Mouse (Mus musculus) ES-Bruce4 (cell line): ENCODE data around the gene Atp6v0d1.
"Not testable (repeated sequence)": the region's sequence is repeated elsewhere in the genome, so short reads cannot be mapped to it uniquely, and the experiment has no call there.

Experiments
- CTCF ChIP-seq: IDR thresholded peaks from one replicate; pipeline ENCODE4 v1.8.1; 2011; ENCODE audit warnings: low read depth, low read length
- POLR2A ChIP-seq: IDR thresholded peaks from one replicate; pipeline ENCODE4 v1.8.1; 2011; ENCODE audit warnings: low read length; ENCODE audit not compliant: insufficient read depth

DNA sequence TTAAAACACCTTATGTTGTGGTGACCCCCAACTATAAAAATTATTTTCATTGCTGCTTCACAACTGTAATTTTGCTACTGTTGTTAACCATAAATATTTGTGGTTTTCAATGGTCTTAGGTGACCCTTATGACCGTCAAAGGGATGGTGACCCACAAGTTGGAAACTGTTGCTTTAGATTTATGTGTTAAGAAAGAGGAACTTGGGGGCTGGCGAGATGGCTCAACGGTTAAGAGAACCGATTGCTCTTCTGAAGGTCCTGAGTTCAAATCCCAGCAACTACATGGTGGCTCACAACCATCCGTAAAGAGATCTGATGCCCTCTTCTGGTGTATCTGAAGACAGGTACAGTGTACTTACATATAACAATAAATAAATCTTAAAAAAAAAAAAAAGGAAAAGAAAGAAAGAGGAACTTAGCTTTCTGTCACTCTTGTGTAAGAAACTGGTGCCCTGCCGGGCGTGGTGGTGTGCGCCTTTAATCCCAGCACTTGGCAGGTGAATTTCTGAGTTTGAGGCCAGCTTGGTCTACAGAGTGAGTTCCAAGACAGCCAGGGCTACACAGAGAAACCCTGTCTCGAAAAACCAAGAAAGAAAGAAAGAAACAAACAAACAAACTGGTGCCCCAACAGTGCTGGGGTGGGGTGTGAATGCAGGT lies 1.1 kb downstream of the Atp6v0d1 start:
- TF ChIP-seq CTCF, POLR2A: not testable (repeated sequence)
